Mouse (Mus musculus): ENCODE results near the gene Aurka.

Aurka gene

GRCm38 (mm10) chr2:172370411-172371223, at the start of gene Aurka, which contains the start of gene Cstf1:
Gene Aurka (minus strand): TSS chr2:172370535.
Gene Cstf1 (plus strand): TSS chr2:172370681.
- peak; percentile 95 for DNase-seq

- DNase-seq = no peak
Measured at GRCm38 (mm10) chr2:172418208-172418607, 47.9 kb upstream of the Aurka start.

- DNase-seq = no peak
Measured at GRCm38 (mm10) chr2:172416876-172417275, 46.5 kb upstream of the Aurka start.

GRCm38 (mm10) chr2:172416218-172416617, 45.9 kb upstream of the Aurka start:
- no peak for DNase-seq

- no peak for DNase-seq
Measured at GRCm38 (mm10) chr2:172413894-172414293, 43.6 kb upstream of the Aurka start.

- DNase-seq = no peak
Measured at GRCm38 (mm10) chr2:172413273-172413672, 42.9 kb upstream of the Aurka start.

- no peak for DNase-seq
Measured at GRCm38 (mm10) chr2:172412454-172412853, 42.1 kb upstream of the Aurka start.

- peak; percentile 19 for DNase-seq
Measured at GRCm38 (mm10) chr2:172411091-172411490, 40.8 kb upstream of the Aurka start.

GRCm38 (mm10) chr2:172410686-172411085, 40.4 kb upstream of the Aurka start:
- no peak for DNase-seq

- no peak for DNase-seq
Measured at GRCm38 (mm10) chr2:172407499-172407898, 37.2 kb upstream of the Aurka start.

- DNase-seq = no peak
Measured at GRCm38 (mm10) chr2:172406173-172406572, 35.8 kb upstream of the Aurka start.

GRCm38 (mm10) chr2:172405011-172405410, 34.7 kb upstream of the Aurka start:
- no peak for DNase-seq

- no peak for DNase-seq
Measured at GRCm38 (mm10) chr2:172404239-172404638, 33.9 kb upstream of the Aurka start.

GRCm38 (mm10) chr2:172401116-172401825, 30.9 kb upstream of the Aurka start:
- peak; percentile 68 for DNase-seq

- DNase-seq = no peak
Measured at GRCm38 (mm10) chr2:172399901-172400300, 29.6 kb upstream of the Aurka start.

- no peak for DNase-seq
Measured at GRCm38 (mm10) chr2:172395961-172396360, 25.6 kb upstream of the Aurka start.

- DNase-seq = no peak
Measured at GRCm38 (mm10) chr2:172394671-172395070, 24.3 kb upstream of the Aurka start.

GRCm38 (mm10) chr2:172394052-172394392, 23.7 kb upstream of the Aurka start:
- DNase-seq = no peak

GRCm38 (mm10) chr2:172393391-172394051, 23.2 kb upstream of the Aurka start, which contains the start of gene Cass4:
Gene Cass4 (plus strand): TSS chr2:172393794.
- peak; percentile 34 for DNase-seq

GRCm38 (mm10) chr2:172392041-172392521, 21.7 kb upstream of the Aurka start:
- peak; percentile 60 for DNase-seq

GRCm38 (mm10) chr2:172390341-172390740, 20.0 kb upstream of the Aurka start:
- DNase-seq = no peak

- DNase-seq = no peak
Measured at GRCm38 (mm10) chr2:172384715-172385114, 14.4 kb upstream of the Aurka start.

GRCm38 (mm10) chr2:172381898-172382297, 11.6 kb upstream of the Aurka start:
- DNase-seq = no peak

All from layer of hippocampus, adult 9-11 months (tissue).